Mouse (Mus musculus): ENCODE results near the gene Lpin1. TPM values are rescaled to one million over a fixed set of nuclear protein-coding genes. Genes with fewer than 3 reads are reported as not detected.

Gene Lpin1
- total RNA-seq, 2 experiments from 2014 or later: 6.6 to 11.7 TPM

DNA sequence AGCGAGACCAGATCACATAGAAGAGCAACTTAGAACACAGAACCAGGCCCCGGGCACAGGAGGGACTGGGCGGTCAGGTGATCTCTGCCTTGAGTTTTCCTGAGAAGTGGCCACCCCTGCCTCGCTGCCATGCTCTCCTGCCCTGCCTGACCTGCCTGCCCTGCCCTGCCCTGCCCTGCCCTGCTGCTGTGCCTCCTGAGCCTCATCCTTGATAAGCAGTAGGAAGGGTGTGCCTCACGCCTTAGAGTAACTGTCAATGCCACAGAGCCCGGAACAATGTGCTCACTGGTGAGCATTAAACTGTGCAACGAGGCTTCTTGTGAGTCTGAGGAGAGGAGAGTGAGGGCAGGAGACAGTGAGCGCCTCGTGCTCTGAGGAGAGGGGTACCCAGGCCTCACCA, 30.5 kb downstream of the Lpin1 start:
- ATAC-seq (ENCODE audit: poor library complexity, severe bottlenecking): peak; percentile 23

DNA sequence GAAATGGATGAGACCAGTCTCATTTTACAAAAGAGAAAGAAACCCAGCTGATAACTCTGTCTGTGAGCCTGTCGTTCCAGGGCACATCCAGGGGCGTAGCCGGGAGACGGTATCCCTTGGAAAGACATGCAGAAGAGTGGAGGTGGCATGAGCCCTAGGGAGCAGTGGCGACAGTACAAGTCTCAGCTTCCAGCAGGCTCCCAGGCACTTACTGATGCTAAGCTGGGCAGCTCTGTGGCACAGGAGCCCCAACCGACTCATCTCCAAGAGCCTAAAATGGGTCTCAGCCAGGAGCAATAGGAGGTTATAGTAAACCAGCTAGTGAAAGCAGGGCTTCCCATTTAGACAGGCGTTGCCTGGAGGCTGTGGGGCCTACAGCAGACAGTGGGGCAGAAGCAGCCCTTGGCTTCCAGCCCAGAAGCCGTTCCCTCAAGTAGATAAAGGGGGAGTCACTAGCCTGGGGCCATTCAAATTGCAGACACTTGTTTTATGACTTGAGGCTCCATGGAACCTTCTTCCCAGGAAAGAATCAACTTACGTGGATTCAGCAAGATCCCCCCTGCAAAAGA, 33.0 kb downstream of the Lpin1 start:
- no peak for ATAC-seq (ENCODE audit: poor library complexity, severe bottlenecking)

DNA sequence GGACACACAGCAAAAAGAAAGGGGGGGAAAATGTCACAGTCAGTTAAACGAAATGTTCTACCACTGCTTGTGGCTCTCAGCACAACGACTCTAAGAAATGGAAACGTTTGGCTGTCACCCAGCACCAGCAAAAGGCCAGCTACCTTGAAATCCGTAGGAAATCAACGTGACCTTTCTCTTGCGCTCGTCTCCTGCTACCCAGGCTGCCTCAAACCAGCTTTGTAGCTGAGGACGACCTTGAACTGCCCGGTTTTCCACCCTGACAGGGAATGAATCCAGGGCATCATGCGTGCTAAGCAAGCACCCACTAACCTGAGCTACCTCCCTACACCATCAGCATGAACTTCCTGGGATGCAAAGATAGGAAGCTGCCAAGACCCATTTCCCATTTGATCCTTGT, 39.5 kb downstream of the Lpin1 start:
- no peak for ATAC-seq (ENCODE audit: poor library complexity, severe bottlenecking)

DNA sequence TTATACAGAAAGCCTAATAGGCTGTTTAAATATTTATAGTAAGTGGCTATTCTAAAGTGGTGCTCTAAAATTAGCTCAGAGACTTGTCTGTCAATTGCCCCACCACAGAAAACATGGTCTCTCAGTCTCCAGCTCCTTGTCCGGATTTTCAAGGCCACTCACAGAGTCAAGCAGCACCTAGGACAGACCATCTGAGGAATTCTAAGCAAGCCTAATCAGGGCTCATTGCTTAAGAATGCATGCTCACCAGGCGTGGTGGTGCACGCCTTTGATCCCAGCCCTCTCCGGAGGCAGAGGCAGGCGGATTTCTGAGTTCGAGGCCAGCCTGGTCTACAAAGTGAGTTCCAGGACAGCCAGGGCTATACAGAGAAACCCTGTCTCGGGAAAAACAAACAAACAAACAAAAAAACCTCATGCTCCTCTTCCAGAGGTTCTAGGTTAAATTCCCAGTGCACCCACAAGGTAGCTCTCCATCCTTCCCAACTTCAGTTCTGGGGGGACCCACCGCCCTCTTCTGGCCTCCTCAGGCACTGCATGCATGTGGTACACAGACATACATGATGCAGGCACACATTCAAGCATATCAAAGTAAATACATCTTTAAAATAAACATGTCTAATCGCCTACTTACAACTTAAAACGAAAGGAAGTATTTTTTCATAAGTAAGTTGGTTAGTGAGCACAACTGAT, 40.2 kb downstream of the Lpin1 start:
- no peak for ATAC-seq (ENCODE audit: poor library complexity, severe bottlenecking)

DNA sequence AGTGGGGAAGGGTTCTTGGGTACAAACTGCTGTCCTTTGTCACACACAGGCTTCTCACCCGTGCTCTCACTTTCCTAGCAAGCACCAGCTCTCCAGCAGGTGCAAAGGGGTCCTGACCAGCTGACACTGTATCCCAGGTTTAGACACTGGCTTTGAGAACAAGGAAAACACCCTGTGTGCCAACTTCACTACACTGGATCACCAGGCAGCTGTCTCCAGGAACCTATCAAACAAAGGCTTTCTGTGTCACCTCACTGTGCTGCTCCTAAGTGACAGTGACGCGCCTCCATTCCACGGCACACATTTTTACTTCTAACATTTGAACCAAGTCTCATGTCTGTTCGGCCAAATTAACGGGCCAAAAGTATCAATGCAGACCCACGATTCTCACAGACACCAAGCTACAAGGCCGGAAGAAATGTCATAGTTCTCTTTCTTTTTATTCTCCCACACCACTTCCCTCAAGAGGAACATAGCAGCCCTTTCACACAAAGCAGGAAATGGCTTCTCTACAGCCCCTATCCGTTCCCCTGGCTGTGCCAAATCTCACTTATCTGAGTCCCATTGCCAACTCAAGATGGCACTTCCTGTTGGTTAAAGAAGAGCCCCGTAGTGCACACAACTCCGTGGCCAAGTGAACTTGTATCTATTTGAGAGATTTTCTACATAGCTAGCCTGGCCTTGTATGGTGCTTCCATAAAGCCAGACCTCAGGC, 41.7 kb downstream of the Lpin1 start:
- ATAC-seq (ENCODE audit: poor library complexity, severe bottlenecking): peak; percentile 64

DNA sequence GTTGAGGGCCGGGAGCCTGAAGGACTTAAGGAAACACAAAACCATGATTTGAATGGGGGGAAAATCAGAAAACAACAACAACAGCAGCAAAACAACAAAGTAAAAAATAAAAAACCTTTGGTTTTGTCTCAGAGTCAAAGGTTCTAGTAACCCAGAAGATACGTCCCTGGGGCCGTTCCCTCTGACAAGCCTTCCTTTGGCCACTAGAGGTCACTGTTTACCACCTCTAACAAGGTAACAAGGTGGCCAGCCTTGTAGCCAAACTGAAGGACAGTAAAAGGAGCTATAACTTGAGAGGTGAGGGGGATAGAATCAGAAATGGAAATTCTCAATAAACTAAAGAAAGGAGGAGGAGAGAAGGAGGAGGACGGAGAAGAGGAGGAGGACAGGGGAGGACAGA, 42.3 kb downstream of the Lpin1 start:
- peak; percentile 89 for ATAC-seq (ENCODE audit: poor library complexity, severe bottlenecking)

DNA sequence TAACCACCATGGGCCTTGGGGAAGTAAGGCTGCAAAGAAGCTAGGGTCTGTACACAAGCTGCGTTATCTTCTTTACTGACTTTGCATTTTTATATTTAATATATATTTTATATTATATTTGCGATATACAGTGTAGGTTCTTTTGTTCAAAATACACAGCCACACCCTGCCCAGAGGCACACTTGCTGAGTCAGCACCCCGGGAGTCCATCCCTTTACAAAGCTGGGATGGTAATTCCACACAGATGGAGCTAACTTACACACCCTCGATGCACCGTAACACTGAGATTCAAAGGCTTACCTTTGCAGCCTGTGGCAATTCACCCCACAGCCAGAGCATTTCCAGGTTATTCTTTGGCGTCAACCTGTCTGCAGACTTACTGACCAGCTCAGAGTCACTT, 42.7 kb downstream of the Lpin1 start:
- 0 out of 2 replicates have a peak, but pooled peaks have one; percentile 6 for ATAC-seq (ENCODE audit: poor library complexity, severe bottlenecking)

DNA sequence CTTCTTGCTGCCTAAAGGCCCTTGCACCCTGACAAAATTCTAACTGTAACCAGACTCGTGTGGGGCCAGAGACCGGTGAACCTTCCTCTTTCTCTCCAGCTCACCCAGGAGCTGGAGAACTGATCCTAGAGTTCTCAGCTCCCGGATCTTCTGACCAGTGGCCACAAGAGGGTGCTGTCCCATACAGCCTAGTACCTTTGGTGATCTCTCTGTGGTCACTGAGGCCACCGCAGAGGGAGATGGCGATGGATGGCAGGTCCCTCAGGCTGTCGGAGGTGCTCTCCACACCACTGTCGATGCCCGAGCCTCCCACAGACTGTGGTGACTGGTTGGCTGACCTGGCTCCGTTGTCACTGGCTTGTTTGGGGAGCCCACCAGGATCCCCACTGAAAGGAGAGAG, 47.3 kb downstream of the Lpin1 start:
- 0 out of 2 replicates have a peak, but pooled peaks have one; percentile 33 for ATAC-seq (ENCODE audit: poor library complexity, severe bottlenecking)

DNA sequence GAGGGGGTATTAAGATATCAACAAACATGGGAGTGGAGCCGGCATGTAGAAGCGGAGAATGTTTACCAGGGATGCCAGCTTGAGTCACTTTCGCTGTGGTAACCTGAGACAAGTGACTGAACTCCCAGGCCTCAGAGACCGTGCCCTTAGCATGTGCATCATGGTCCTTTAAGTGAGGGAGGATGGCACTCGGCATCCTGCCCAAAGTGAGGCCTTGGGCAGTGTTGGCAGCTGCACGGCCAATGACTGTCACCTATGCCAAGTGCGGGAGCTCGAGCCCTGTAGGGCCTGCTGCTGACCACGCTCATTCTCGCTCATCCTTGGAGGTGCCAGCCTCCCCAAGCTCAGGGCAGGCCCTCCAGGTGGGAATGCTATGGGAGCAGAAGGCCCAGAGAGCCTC, 48.1 kb downstream of the Lpin1 start:
- no peak for ATAC-seq (ENCODE audit: poor library complexity, severe bottlenecking)

DNA sequence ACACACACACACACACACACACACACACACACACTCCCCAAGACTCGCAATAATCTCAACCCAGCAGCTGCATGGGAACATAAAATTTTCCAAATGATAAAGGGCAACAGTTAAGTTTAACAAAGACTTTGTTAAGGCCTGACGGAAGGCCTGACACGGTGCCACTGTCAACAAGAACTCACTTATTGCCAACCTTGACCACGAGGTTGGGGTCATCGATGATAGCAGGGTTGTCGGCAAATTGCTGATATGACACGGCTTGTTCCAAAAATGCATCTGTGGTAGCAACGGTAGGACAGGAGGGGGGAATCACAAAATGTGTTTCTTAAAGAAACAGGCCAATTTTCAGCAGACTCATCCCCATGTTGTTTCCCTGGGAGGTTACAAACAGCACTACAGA, 48.6 kb downstream of the Lpin1 start:
- ATAC-seq (ENCODE audit: poor library complexity, severe bottlenecking): no peak

DNA sequence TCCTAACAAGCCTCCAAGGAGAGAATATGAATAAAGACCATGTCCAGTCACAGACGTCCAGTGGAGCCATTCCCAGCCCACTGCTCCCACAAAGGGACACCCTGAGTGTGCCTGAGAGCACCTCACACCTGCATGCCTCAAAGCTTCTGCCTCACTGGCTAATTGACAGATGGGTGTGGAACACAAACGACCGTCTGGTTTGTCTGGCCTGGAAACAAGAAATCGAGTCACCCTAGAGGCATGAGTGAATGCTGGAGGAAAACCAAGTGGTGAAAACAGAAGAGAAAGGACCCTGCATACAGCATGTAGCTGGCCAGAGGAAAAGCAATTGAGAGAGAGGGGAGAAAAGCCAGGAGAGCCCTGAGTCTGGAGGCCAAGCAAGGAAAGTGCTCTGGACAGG, 53.5 kb downstream of the Lpin1 start:
- no peak for ATAC-seq (ENCODE audit: poor library complexity, severe bottlenecking)

DNA sequence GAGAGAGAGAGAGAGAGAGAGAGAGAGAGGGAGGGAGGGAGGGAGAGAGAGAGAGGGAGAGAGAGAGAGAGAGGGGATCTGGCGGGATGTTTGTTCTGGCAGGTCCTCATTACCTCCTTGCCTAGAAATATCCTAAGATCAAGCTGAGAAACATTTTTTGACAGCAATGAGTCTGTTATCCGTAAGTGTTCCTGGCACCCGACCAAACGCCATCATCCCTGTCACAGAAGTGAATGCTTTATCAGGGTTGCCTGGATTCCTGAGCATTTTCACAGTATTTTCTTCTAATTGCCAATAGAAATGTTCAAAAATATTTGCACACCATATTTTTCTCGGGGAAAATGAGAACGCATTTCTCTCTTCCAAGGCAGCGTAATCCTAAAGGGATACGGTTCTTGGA, 56.6 kb downstream of the Lpin1 start:
- no peak for ATAC-seq (ENCODE audit: poor library complexity, severe bottlenecking)

DNA sequence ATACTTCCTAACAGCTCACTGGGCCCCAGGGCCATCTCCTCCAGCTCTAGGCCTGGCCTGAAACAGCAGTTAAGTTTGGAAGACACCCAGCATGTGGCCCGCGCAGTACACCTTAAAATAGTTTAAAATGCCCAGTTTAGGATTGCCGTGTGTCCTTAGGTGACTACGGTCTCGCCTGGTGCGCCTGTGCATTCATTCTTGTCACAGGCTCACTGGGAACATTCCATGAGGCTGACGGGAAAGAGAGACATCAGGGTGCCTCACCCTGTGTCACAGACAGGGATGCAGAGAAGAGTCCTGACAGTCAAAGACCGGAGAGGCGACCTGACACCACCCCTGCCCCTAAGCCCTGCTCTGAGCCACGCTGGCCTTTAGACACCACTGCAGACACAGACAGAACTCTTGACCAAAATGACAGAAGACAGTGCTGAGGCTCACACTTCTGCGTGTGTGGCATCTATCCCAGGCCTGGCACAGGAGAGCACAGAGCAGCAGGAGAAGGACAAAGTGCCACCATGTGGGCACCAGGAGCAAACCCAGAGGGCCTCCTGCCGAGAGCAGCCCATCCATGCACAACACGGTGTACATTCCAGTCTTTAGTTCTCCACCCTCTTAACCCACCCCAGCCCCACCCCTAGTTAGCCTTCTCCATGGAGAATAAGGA, 58.5 kb downstream of the Lpin1 start:
- ATAC-seq (ENCODE audit: poor library complexity, severe bottlenecking): no peak

DNA sequence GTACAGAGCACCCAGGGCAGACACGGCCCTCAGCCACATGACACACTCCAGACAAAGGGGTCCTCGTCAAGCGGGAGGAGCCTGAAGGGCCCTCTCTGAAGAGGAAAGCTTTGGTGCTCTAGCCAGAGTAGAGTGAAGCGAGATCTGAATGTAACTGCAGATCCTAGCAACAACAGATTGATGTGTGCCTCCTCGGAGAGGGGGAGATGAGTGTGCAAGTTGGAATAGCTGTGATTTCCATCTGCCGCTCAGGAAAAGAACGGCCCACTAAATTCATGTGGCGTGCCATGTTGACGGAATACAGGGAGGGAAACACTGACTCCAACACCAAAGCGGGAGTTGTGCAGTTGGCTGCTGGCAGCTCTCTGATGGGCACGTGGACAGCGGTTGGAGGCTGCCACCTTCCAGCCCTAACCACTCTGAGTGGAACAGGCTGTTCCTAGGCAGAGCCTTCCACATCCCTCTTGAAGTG, 59.7 kb downstream of the Lpin1 start:
- ATAC-seq (ENCODE audit: poor library complexity, severe bottlenecking): no peak

DNA sequence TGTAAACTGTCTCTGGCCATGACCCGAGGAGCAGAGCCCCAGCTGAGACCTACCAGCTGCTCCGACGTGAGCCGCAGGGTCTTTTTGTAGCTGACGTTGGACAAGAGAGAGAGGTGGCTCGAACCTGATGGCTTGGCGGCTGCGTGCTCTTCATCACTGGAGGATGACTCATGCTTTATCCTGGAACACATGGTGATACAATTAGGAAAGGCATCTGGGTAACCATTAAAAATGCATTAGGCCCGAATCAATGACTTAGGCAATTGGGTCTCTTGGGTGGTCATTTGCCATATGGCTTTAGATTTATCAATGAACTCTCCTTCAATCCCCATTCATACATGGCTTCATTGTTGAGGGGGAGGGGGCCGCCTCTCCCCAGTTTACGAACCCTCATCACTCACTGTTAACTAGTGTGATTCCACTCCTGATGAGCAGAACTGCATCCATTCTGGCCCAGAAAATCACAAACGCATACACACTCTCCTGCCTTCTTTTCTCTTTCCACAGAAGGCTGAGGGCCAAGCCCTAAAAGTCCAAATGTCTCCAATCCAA, 61.9 kb downstream of the Lpin1 start:
- ATAC-seq (ENCODE audit: poor library complexity, severe bottlenecking): no peak

DNA sequence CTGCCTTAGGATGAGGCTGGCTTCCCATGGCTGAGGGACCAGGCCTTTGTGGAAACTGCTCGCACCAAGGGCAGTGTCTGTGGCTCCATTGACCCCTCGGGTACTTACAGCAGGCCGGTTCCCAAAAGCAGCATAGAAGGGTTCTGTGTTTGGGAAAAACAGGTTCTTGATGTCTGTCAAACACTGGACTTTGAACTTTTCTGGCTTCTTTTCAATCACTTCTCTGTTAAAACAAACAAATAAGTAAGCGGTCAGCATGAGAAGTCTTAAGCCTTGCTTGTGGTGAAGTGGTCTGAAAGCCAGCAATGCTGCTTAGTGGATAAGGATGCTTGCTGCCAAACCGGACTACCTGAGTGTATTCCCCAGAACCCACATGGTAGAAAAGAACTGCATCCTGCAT, 69.2 kb downstream of the Lpin1 start:
- ATAC-seq (ENCODE audit: poor library complexity, severe bottlenecking): no peak

DNA sequence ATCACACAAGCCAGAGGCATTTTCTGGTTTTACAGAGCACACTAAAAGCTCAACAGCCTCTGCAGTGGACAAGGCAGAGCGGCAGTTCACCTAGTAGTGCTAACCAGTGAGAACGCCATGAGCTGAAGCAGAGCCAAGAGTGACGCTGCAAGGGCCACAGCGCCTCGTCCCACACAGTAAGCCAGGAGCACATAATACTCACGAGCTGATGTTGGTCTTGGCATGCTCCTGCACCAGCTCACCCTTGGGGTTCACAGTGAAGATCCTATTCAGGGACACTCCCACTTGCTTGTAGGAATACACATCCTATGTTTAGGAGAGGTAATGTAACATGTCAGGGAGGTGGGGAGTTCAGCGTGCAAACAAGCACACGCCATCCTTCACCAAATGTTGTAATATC, 70.1 kb downstream of the Lpin1 start:
- no peak for ATAC-seq (ENCODE audit: poor library complexity, severe bottlenecking)

DNA sequence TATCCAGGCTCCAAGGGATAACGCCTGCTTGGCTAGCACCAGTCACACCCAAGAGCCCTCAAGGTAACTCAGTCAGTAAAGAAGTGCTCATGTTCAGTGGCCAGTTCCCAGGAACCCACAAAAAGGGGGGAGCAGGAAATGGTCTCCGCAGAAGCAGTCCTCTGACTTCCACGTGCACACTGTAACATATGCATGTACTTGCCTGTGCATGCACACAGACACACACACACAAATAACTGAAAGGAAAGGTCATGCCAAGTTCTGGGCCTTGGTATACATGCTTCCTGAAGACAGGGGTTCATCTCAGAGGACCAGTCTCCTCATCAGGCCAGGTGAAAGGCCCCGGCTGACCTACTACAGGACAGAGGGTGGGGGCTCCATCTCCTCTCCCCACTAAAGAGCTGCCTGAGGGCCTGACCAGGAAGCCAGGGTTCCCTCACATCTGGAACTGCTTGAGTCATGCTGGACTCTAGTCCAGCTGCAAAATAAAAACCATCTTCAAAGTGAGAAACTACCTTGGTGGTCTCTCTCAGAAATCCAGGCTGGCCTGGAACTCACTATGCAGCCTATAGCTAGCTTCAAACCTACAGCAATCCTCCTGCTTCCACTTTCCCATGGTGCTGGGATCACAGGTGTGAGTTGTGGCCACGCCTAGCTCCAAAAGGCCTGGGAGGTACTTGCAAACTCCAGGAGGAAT, 70.7 kb downstream of the Lpin1 start:
- ATAC-seq (ENCODE audit: poor library complexity, severe bottlenecking): no peak

DNA sequence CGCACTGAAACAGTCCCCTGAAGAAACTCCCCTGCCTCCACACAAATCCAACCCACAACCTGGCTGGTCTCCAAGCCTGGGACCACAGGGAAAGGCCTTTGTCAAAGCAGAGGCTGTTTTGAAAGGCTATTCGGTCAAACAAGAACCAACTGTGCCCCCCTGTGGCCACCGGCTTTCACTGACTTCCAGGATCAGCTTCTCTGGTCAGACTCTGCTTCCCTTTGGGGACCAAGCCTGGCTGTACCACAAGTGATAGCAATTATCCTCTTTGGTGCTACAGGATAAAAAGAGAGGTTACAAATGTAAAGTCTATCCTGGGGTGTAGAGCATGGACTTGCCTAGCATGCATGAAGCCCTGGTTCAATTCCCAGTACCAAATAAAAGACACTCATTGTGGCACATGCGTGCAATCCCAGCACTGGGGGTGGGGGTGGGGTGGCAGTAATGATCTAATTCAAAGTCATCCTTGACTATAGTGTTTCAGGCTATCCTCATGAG, 77.4 kb downstream of the Lpin1 start:
- peak; percentile 71 for ATAC-seq (ENCODE audit: poor library complexity, severe bottlenecking)

DNA sequence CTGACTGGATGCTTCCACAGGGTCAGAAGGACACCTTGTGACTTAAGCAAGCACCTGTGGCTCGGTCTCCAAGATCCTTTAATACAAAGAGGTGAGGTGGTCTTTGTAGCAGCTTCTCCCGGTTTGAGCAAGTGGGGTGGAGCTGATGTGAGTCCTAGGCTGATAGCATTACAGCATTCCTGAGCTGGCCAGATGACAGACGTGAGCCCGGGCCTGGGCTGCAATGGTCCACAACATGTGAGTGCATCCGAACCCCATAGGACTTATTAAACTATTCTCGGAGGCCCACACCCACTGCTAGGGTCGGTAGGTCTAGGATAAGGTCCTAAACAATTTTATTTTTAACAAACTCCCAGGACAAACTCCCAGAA, 77.9 kb downstream of the Lpin1 start:
- peak; percentile 19; the same call in 1 of the 2 replicates for ATAC-seq (ENCODE audit: poor library complexity, severe bottlenecking)

Measured in megakaryocyte, adult 5-6 weeks (primary cell).